Mouse (Mus musculus): Measurements from ENCODE around the gene Stx11.

DNA sequence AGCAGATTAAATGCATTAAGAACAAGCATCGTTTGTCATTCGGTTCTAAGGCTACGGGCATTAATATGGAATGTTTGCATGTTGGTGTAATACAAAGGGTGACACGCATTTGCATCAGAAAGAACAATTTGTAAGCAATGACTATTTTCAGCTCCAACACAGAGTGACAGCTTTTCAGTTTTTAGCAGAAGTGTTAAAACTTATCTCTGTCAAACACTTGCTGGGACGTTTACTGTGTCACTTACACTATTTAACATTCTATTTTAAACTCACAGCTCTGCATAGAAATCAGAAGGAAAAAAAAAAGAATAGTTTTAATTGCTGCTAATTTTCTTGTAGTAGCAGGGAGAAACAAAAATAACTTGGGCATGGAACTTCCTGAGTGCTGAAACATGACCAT is 22.4 kb upstream of the Stx11 start:
- no peak for TF ChIP-seq EP300 (IDR thresholded peaks at IDR 0.05)
- TF ChIP-seq CTCF (IDR thresholded peaks at IDR 0.05), result no peak
